Mouse (Mus musculus) CH12.LX (cell line): ENCODE measurements around the gene Pik3r2. TPM values are rescaled to one million over a fixed set of nuclear protein-coding genes. Genes with fewer than 3 reads are reported as not detected.
A peak's percentile ranks its signal among the peaks of the same experiment; 100 is the strongest.

Experiments
- DNase-seq: peaks from one replicate; pipeline ENCODE4 v3.0.0-alpha.2; 2013; ENCODE audit errors: extremely low read depth
- H3K27ac ChIP-seq: 2 replicates; pipeline ENCODE4 v1.5.1; 2012; ENCODE audit warnings: low read depth, mild to moderate bottlenecking, control low read depth, moderate library complexity; ENCODE audit not compliant: insufficient read depth
- H3K27me3 ChIP-seq: replicated peaks from 2 replicates; pipeline ENCODE3; 2012; ENCODE audit warnings: inconsistent platforms
- H3K36me3 ChIP-seq, 2 experiments: replicated peaks in 1 of 2; 2 replicates each; pipeline versions ENCODE3 to v1.6.1; 2012; ENCODE audit warnings: inconsistent platforms in 1 of 2, low read length in 1 of 2, mild to moderate bottlenecking in 1 of 2, mixed read lengths in 1 of 2, moderate library complexity in 1 of 2; ENCODE audit not compliant: control insufficient read depth in 1 of 2, insufficient read depth in 1 of 2
- H3K4me1 ChIP-seq, 2 experiments: 2 replicates each; pipeline ENCODE4 v1.6.1; 2012; ENCODE audit warnings: inconsistent platforms in 1 of 2, moderate library complexity in 1 of 2; ENCODE audit not compliant: insufficient read depth in 2 of 2, control insufficient read depth in 1 of 2
- H3K4me2 ChIP-seq: 2 replicates; pipeline ENCODE4 v1.6.1; 2012; ENCODE audit warnings: low read depth, mild to moderate bottlenecking, control low read depth; ENCODE audit not compliant: poor library complexity, insufficient read depth, severe bottlenecking
- H3K4me3 ChIP-seq, 3 experiments: fragments of 150-350 bp in 1 of 3; sonication (generic) in 1 of 3; replicated peaks in 1 of 3; 2 replicates each; pipeline versions ENCODE3 to v1.5.1; 2011 to 2012; ENCODE audit warnings: low read depth in 2 of 3, low read length in 2 of 3, mild to moderate bottlenecking in 2 of 3, moderate library complexity in 2 of 3, control low read depth in 1 of 3, improper control_type of control experiment in 1 of 3, inconsistent platforms in 1 of 3, mixed read lengths in 1 of 3; ENCODE audit not compliant: poor library complexity in 1 of 3
- H3K79me2 ChIP-seq: replicated peaks from 2 replicates; pipeline ENCODE4 v1.6.1; 2012; ENCODE audit warnings: mild to moderate bottlenecking, moderate library complexity; ENCODE audit not compliant: control insufficient read depth, poor library complexity, insufficient read depth, severe bottlenecking; ENCODE audit errors: extremely low read depth
- H3K9ac ChIP-seq: 2 replicates; pipeline ENCODE4 v1.6.1; 2012; ENCODE audit warnings: low read depth, mild to moderate bottlenecking, control low read depth, moderate library complexity; ENCODE audit not compliant: insufficient read depth
- H3K9me3 ChIP-seq: replicated peaks from 2 replicates; pipeline ENCODE3; 2012; ENCODE audit warnings: low read length, inconsistent platforms, mixed read lengths
- BHLHE40 ChIP-seq: IDR thresholded peaks from 2 replicates; pipeline ENCODE4 v1.6.1; 2011; ENCODE audit warnings: mild to moderate bottlenecking, low read depth, low read length, improper control_type of control experiment
- CHD1 ChIP-seq: IDR thresholded peaks from 2 replicates; pipeline ENCODE4 v1.6.1; 2012; ENCODE audit warnings: low read depth, low read length, improper control_type of control experiment, inconsistent platforms
- CHD2 ChIP-seq: IDR thresholded peaks from 2 replicates; pipeline ENCODE4 v1.6.1; 2011; ENCODE audit warnings: low read length, improper control_type of control experiment
- CTCF ChIP-seq, 2 experiments: IDR thresholded peaks in 1 of 2; conservative IDR thresholded peaks in 1 of 2; 2 replicates each; pipeline ENCODE4 v1.5.1; 2011 to 2012; ENCODE audit warnings: low read depth in 2 of 2, low read length in 2 of 2, improper control_type of control experiment in 1 of 2, inconsistent platforms in 1 of 2, mild to moderate bottlenecking in 1 of 2, moderate library complexity in 1 of 2
- E2F4 ChIP-seq: IDR thresholded peaks from 2 replicates; pipeline ENCODE4 v1.6.1; 2011; ENCODE audit warnings: low read depth, low read length, improper control_type of control experiment; ENCODE audit not compliant: insufficient replicate concordance
- ETS1 ChIP-seq: conservative IDR thresholded peaks from 2 replicates; pipeline ENCODE4 v1.6.1; 2012; ENCODE audit warnings: low read depth, mild to moderate bottlenecking, inconsistent platforms, low read length, improper control_type of control experiment, moderate library complexity
- IRF4 ChIP-seq: IDR thresholded peaks from 2 replicates; pipeline ENCODE4 v1.6.1; 2014; ENCODE audit warnings: low read depth, mild to moderate bottlenecking, inconsistent platforms, low read length, improper control_type of control experiment
- JUN ChIP-seq: IDR thresholded peaks from 2 replicates; pipeline ENCODE4 v1.6.1; 2011; ENCODE audit warnings: low read depth, mild to moderate bottlenecking, low read length, improper control_type of control experiment, moderate library complexity; ENCODE audit not compliant: insufficient read depth
- MAFK ChIP-seq: IDR thresholded peaks from 2 replicates; pipeline ENCODE4 v1.6.1; 2011; ENCODE audit warnings: low read length, improper control_type of control experiment; ENCODE audit not compliant: insufficient replicate concordance
- MAX ChIP-seq: IDR thresholded peaks from 2 replicates; pipeline ENCODE4 v1.6.1; 2011; ENCODE audit warnings: low read length, improper control_type of control experiment
- MAZ ChIP-seq: IDR thresholded peaks from 2 replicates; pipeline ENCODE4 v1.6.1; 2012; ENCODE audit warnings: low read depth, mild to moderate bottlenecking, inconsistent platforms, low read length, improper control_type of control experiment, moderate library complexity
- MEF2A ChIP-seq: IDR thresholded peaks from 2 replicates; pipeline ENCODE4 v1.6.1; 2014; ENCODE audit warnings: low read depth, mild to moderate bottlenecking, inconsistent platforms, low read length, improper control_type of control experiment, borderline replicate concordance
- MXI1 ChIP-seq: IDR thresholded peaks from 2 replicates; pipeline ENCODE4 v1.6.1; 2011; ENCODE audit warnings: mild to moderate bottlenecking, low read depth, low read length, improper control_type of control experiment
- MYC ChIP-seq: IDR thresholded peaks from 2 replicates; pipeline ENCODE4 v1.6.1; 2011; ENCODE audit warnings: low read depth, mild to moderate bottlenecking, improper control_type of control experiment, low read length
- NRF1 ChIP-seq: IDR thresholded peaks from 2 replicates; pipeline ENCODE4 v1.6.1; 2014; ENCODE audit warnings: low read depth, mild to moderate bottlenecking, inconsistent platforms, low read length, improper control_type of control experiment, moderate library complexity
- PAX5 ChIP-seq: IDR thresholded peaks from 2 replicates; pipeline ENCODE4 v1.6.1; 2012; ENCODE audit warnings: low read length, inconsistent platforms, mixed read lengths
- POLR2A ChIP-seq: IDR thresholded peaks from 2 replicates; pipeline ENCODE4 v1.6.1; 2011; ENCODE audit warnings: low read depth, mild to moderate bottlenecking, improper control_type of control experiment, low read length
- RAD21 ChIP-seq: IDR thresholded peaks from 2 replicates; pipeline ENCODE4 v1.6.1; 2011; ENCODE audit warnings: low read depth, mild to moderate bottlenecking, low read length, improper control_type of control experiment, moderate library complexity
- SIN3A ChIP-seq: IDR thresholded peaks from 2 replicates; pipeline ENCODE4 v1.6.1; 2012; ENCODE audit warnings: low read length, improper control_type of control experiment, inconsistent platforms
- SMC3 ChIP-seq: IDR thresholded peaks from 2 replicates; pipeline ENCODE4 v1.6.1; 2011; ENCODE audit warnings: low read depth, low read length, improper control_type of control experiment
- UBTF ChIP-seq: IDR thresholded peaks from 2 replicates; pipeline ENCODE4 v1.6.1; 2012; ENCODE audit warnings: low read depth, mild to moderate bottlenecking, inconsistent platforms, low read length, improper control_type of control experiment, moderate library complexity
- USF1 ChIP-seq: IDR thresholded peaks from 2 replicates; pipeline ENCODE4 v1.6.1; 2014; ENCODE audit warnings: low read depth, mild to moderate bottlenecking, inconsistent platforms, low read length, improper control_type of control experiment
- USF2 ChIP-seq: conservative IDR thresholded peaks from 2 replicates; pipeline ENCODE4 v1.6.1; 2011; ENCODE audit warnings: low read depth, low read length, improper control_type of control experiment
- ZC3H11A ChIP-seq: IDR thresholded peaks from 2 replicates; pipeline ENCODE4 v1.6.1; 2012; ENCODE audit warnings: low read depth, mild to moderate bottlenecking, inconsistent platforms, low read length, improper control_type of control experiment
- ZKSCAN1 ChIP-seq: IDR thresholded peaks from 2 replicates; pipeline ENCODE4 v1.6.1; 2012; ENCODE audit warnings: low read depth, inconsistent platforms, low read length, improper control_type of control experiment, borderline replicate concordance
- ZMIZ1 ChIP-seq: IDR thresholded peaks from 2 replicates; pipeline ENCODE4 v1.6.1; 2012; ENCODE audit warnings: low read depth, mild to moderate bottlenecking, inconsistent platforms, low read length, improper control_type of control experiment
- dilution Hi-C: fragments of 300-500 bp; cut with MboI; formaldehyde crosslinking; loops from 2 replicates; pipeline ENCODE4 v1.14.3; 2020; ENCODE audit warnings: low sequenced_read_pairs; ENCODE audit not compliant: extremely low pct_unique_long_range_greater_than_20kb, extremely low pct_ligation_motif_present
- in situ Hi-C: fragments of 300-500 bp; cut with MboI; formaldehyde crosslinking; loops from 3 replicates; pipeline ENCODE4 v1.14.3; 2019; ENCODE audit warnings: low sequenced_read_pairs, low pct_ligation_motif_present, low pct_unique_long_range_greater_than_20kb, mixed read lengths
- polyA plus RNA-seq: library from polyadenylated mRNA; unstranded; fragments of >175 nt; gene quantifications from 2 replicates; pipeline ENCODE4 v1.2.1, GENCODE M21; 2012; ENCODE audit warnings: low read depth; ENCODE audit not compliant: insufficient read length
- total RNA-seq, 2 experiments: library from RNA; depleted of rRNA; stranded (reverse); fragments of 300-350 nt in 1 of 2; fragments of >200 nt in 1 of 2; gene quantifications; 2 replicates each; pipeline ENCODE4 v1.2.3; 2012 to 2014

The Pik3r2 gene
- total and polyA plus RNA-seq, 3 experiments: 13.8 to 45.9 (median 25.8) TPM

- peaks cover 22 to 45% of the 10 kb centered on the region in 2 experiments for H3K4me1 ChIP-seq
Measured at GRCm38 (mm10) chr8:70810962-70811680, 34.6 kb upstream of the Pik3r2 start.

GRCm38 (mm10) chr8:70808955-70809701, 32.6 kb upstream of the Pik3r2 start:
- Histone ChIP-seq H3K27me3 (no peaks in the 10 kb centered on the region), H3K9me3 (no peaks in the 10 kb centered on the region), H3K4me1 (peaks cover 30 to 62% of the 10 kb centered on the region in 2 experiments), H3K36me3 (peaks cover 27 to 38% of the 10 kb centered on the region in 2 experiments), H3K4me3 (peak overlapping the region; percentile 62 to 65 (median 63)), H3K9ac (peak overlapping the region; percentile 46), H3K79me2 (peaks cover 7% of the 10 kb centered on the region; the same call in 1 of the 2 replicates), H3K27ac (peak overlapping the region; percentile 77), H3K4me2 (peak overlapping the region; percentile 79)
- dilution Hi-C loops (no loop called here), in situ Hi-C loops (no loop called here)
- peak; percentile 63 for TF ChIP-seq MXI1
- no peak for TF ChIP-seq ZC3H11A
- TF ChIP-seq SMC3: no peak
- no peak for TF ChIP-seq E2F4
- peak; percentile 6; the same call in 1 of the 2 replicates for TF ChIP-seq IRF4
- peak; percentile 14; the same call in 1 of the 2 replicates for TF ChIP-seq BHLHE40
- TF ChIP-seq CHD1: 0 out of 2 replicates have a peak, but pooled peaks have one; percentile 75
- TF ChIP-seq CTCF (conservative IDR thresholded peaks at IDR 0.05 in 1 of 2, IDR thresholded peaks at IDR 0.05 in 1 of 2; ENCODE audit: low read depth in 2 of 2, low read length in 2 of 2): no peak
- no peak for TF ChIP-seq MAZ
- TF ChIP-seq MEF2A: no peak
- TF ChIP-seq RAD21: no peak
- peak; percentile 27; the same call in 1 of the 2 replicates for TF ChIP-seq ZMIZ1
- TF ChIP-seq MAX: peak; percentile 68; the same call in 1 of the 2 replicates
- TF ChIP-seq NRF1: no peak
- no peak for TF ChIP-seq USF2
- 0 out of 2 replicates have a peak, but pooled peaks have one; percentile 24 for TF ChIP-seq UBTF
- peak; percentile 46; the same call in 1 of the 2 replicates for TF ChIP-seq CHD2
- peak; percentile 45; the same call in 1 of the 2 replicates for TF ChIP-seq MYC
- no peak for TF ChIP-seq PAX5
- TF ChIP-seq USF1: no peak
- no peak for TF ChIP-seq JUN
- TF ChIP-seq ETS1: no peak
- TF ChIP-seq, all 38 proteins: peak for 9
- no peak for DNase-seq

More at GRCm38 (mm10) chr8:70810962-70811680, 34.6 kb upstream of the Pik3r2 start:
- no peak for TF ChIP-seq POLR2A
- TF ChIP-seq SIN3A: no peak
- TF ChIP-seq ZKSCAN1: no peak
- TF ChIP-seq RAD21: no peak
- TF ChIP-seq MAFK: peak; percentile 47; the same call in 1 of the 2 replicates
- TF ChIP-seq BHLHE40: 0 out of 2 replicates have a peak, but pooled peaks have one; percentile 17
- TF ChIP-seq USF2: no peak
- DNase-seq: no peak
- in situ Hi-C loops (no loop called here), dilution Hi-C loops (no loop called here)
- Histone ChIP-seq H3K4me3 (no peak overlapping the region), H3K27me3 (no peaks in the 10 kb centered on the region), H3K4me2 (no peak overlapping the region), H3K9ac (no peak overlapping the region), H3K9me3 (no peaks in the 10 kb centered on the region), H3K36me3 (peaks cover 43 to 55% of the 10 kb centered on the region in 2 experiments), H3K79me2 (peaks cover 7% of the 10 kb centered on the region; the same call in 1 of the 2 replicates), H3K27ac (no peak overlapping the region)
